Mouse (Mus musculus) hindbrain, postnatal 0 days (tissue): ENCODE results near the gene Chchd5. TPM values are rescaled to one million over a fixed set of nuclear protein-coding genes. Genes with fewer than 3 reads are reported as not detected.
A peak's percentile ranks its signal among the peaks of the same experiment; 100 is the strongest.

Experiments
- ATAC-seq: fragments of 200-750 bp; cut with Nextera tagmentation; 2 replicates; pipeline ENCODE4 v1.8.0; 2017; ENCODE audit warnings: mild to moderate bottlenecking, moderate TSS enrichment, moderate library complexity
- DNase-seq: peaks from one replicate; pipeline ENCODE4 v3.0.0-alpha.2; 2015; ENCODE audit warnings: low spot score
- H3K27ac ChIP-seq: fragments of 300-500 bp; sonication (generic); 2 replicates; pipeline ENCODE4 v1.5.1; 2014; ENCODE audit warnings: mild to moderate bottlenecking
- H3K27me3 ChIP-seq: fragments of 300-500 bp; sonication (generic); 2 replicates; pipeline ENCODE4 v1.6.1; 2014; ENCODE audit warnings: low read length, mixed read lengths; ENCODE audit not compliant: insufficient read depth
- H3K36me3 ChIP-seq: fragments of 300-500 bp; sonication (generic); 2 replicates; pipeline ENCODE4 v1.6.1; 2014; ENCODE audit warnings: low read length, mixed read lengths; ENCODE audit not compliant: insufficient read depth
- H3K4me1 ChIP-seq: fragments of 300-500 bp; sonication (generic); 2 replicates; pipeline ENCODE4 v1.6.1; 2014; ENCODE audit warnings: antibody characterized with exemption, low read length, mixed read lengths; ENCODE audit not compliant: insufficient read depth
- H3K4me2 ChIP-seq: fragments of 300-500 bp; sonication (generic); 2 replicates; pipeline ENCODE4 v1.6.1; 2014; ENCODE audit warnings: low read depth, mild to moderate bottlenecking, low read length, moderate library complexity, mixed read lengths
- H3K4me3 ChIP-seq: fragments of 300-500 bp; sonication (generic); 2 replicates; pipeline ENCODE4 v1.5.1; 2014; ENCODE audit warnings: low read length
- H3K9ac ChIP-seq: fragments of 300-500 bp; sonication (generic); replicated peaks from 2 replicates; pipeline ENCODE4 v1.6.1; 2014; ENCODE audit warnings: mild to moderate bottlenecking, low read length, moderate library complexity, mixed read lengths
- H3K9me3 ChIP-seq: fragments of 300-500 bp; sonication (generic); 2 replicates; pipeline ENCODE4 v1.6.1; 2016; ENCODE audit warnings: low read length, mixed read lengths
- CTCF ChIP-seq: IDR thresholded peaks from 2 replicates; pipeline ENCODE4 v1.5.1; 2016; ENCODE audit warnings: antibody characterized with exemption, control low read depth, low read depth
- WGBS: fragments of 180-500 bp; shearing (Covaris S2); extraction: QIAGEN DNeasy Blood & Tissue Kit; methylation state at CpG from one replicate; pipeline ENCODE4 v1.1.7; 2014; 5-methylcytosine and 5-hydroxymethylcytosine counted together
- polyA plus RNA-seq: library from polyadenylated mRNA; unstranded; fragments of >200 nt; fragmentation: Nextera tagmentation; extraction: Ambion mirVana; gene quantifications from 2 replicates; pipeline ENCODE4 v1.2.1, GENCODE M21; 2015
- total RNA-seq: library from RNA; depleted of rRNA; stranded (reverse); fragments of >200 nt; gene quantifications from 2 replicates; pipeline ENCODE4 v1.2.3, GENCODE M21; 2014

Chchd5 gene
- total and polyA plus RNA-seq, 2 experiments from 2014 or later, result 19.1 to 20.3 TPM

- 95% methylated on average over 8 of the region's 8 CpGs for WGBS
- TF ChIP-seq CTCF, result no peak
- H3K27me3 ChIP-seq, result no peaks in the 10 kb centered on the region
Observed at GRCm38 (mm10) chr2:129121986-129122385, 7.5 kb upstream of the Chchd5 start.

GRCm38 (mm10) chr2:129129987-129130545 lies 566 bp downstream of the Chchd5 start:
- DNase-seq (no peak), ATAC-seq (peak; percentile 52)
- no peaks in the 10 kb centered on the region for H3K9me3 ChIP-seq
- no peaks in the 10 kb centered on the region for H3K27me3 ChIP-seq
- WGBS, result 29% methylated on average over 18 of the region's 18 CpGs
- TF ChIP-seq CTCF, result no peak; the same call in 1 of the 2 replicates
- H3K36me3 ChIP-seq, result peaks cover 28% of the 10 kb centered on the region; the same call in 1 of the 2 replicates
- H3K27ac ChIP-seq, result peak overlapping the region; percentile 88
- peak overlapping the region; percentile 46 for H3K9ac ChIP-seq
- H3K4me2 ChIP-seq, result peak overlapping the region; percentile 76
- peak overlapping the region; percentile 57 for H3K4me3 ChIP-seq
- peaks cover 11% of the 10 kb centered on the region for H3K4me1 ChIP-seq

More at GRCm38 (mm10) chr2:129121986-129122385, 7.5 kb upstream of the Chchd5 start:
- H3K4me3 ChIP-seq, result no peak overlapping the region
- no peak overlapping the region for H3K4me2 ChIP-seq
- no peaks in the 10 kb centered on the region for H3K4me1 ChIP-seq
- no peak overlapping the region for H3K9ac ChIP-seq
- DNase-seq, result no peak
- peaks cover 54% of the 10 kb centered on the region for H3K36me3 ChIP-seq
- H3K9me3 ChIP-seq, result no peaks in the 10 kb centered on the region
- no peak overlapping the region for H3K27ac ChIP-seq
- no peak for ATAC-seq

- H3K9me3 ChIP-seq, result no peaks in the 10 kb centered on the region
- no peak overlapping the region for H3K4me2 ChIP-seq
- ATAC-seq, result no peak
- H3K36me3 ChIP-seq, result peaks cover 21% of the 10 kb centered on the region; the same call in 1 of the 2 replicates
- H3K4me1 ChIP-seq, result peaks cover 11% of the 10 kb centered on the region
- no peak for TF ChIP-seq CTCF
- H3K9ac ChIP-seq, result no peak overlapping the region
- no peak overlapping the region for H3K4me3 ChIP-seq
- DNase-seq, result no peak
- H3K27ac ChIP-seq, result peak overlapping the region; percentile 88; the same call in 1 of the 2 replicates
- H3K27me3 ChIP-seq, result no peaks in the 10 kb centered on the region
- WGBS, result 96% methylated on average over 2 of the region's 2 CpGs
Observed at GRCm38 (mm10) chr2:129130776-129131175, 1.3 kb downstream of the Chchd5 start.

- WGBS, result 94% methylated on average over 7 of the region's 7 CpGs
- ATAC-seq, result no peak
- 0 out of 2 replicates have a peak, but pooled peaks have one; percentile 10 for TF ChIP-seq CTCF
Observed at GRCm38 (mm10) chr2:129132231-129132630, 2.7 kb downstream of the Chchd5 start.

GRCm38 (mm10) chr2:129133006-129133805 lies 3.7 kb downstream of the Chchd5 start:
- Histone ChIP-seq H3K4me2 (no peak overlapping the region), H3K9ac (no peak overlapping the region), H3K4me3 (no peak overlapping the region), H3K27ac (no peak overlapping the region), H3K4me1 (peaks cover 11% of the 10 kb centered on the region), H3K36me3 (peaks cover 9% of the 10 kb centered on the region; the same call in 1 of the 2 replicates), H3K27me3 (no peaks in the 10 kb centered on the region), H3K9me3 (no peaks in the 10 kb centered on the region)
- DNase-seq (no peak), ATAC-seq (no peak)
- TF ChIP-seq CTCF, result no peak
- 96% methylated on average over 14 of the region's 14 CpGs for WGBS

More at GRCm38 (mm10) chr2:129132231-129132630, 2.7 kb downstream of the Chchd5 start:
- Histone ChIP-seq H3K9ac (no peak overlapping the region), H3K4me3 (no peak overlapping the region), H3K4me1 (peaks cover 11% of the 10 kb centered on the region), H3K36me3 (peaks cover 9% of the 10 kb centered on the region; the same call in 1 of the 2 replicates), H3K27ac (no peak overlapping the region), H3K4me2 (no peak overlapping the region), H3K27me3 (no peaks in the 10 kb centered on the region), H3K9me3 (no peaks in the 10 kb centered on the region)
- no peak for DNase-seq

- DNase-seq, result peak; percentile 53
- no peaks in the 10 kb centered on the region for H3K9me3 ChIP-seq
- H3K4me3 ChIP-seq, result no peak overlapping the region
- no peak overlapping the region for H3K9ac ChIP-seq
- no peaks in the 10 kb centered on the region for H3K36me3 ChIP-seq
- no peak for ATAC-seq
- 58% methylated on average over 10 of the region's 10 CpGs for WGBS
- H3K27ac ChIP-seq, result no peak overlapping the region
- H3K4me2 ChIP-seq, result 0 out of 2 replicates have a peak overlapping the region, but pooled peaks have one; percentile 10
- H3K4me1 ChIP-seq, result no peaks in the 10 kb centered on the region
- no peaks in the 10 kb centered on the region for H3K27me3 ChIP-seq
- no peak for TF ChIP-seq CTCF
Observed at GRCm38 (mm10) chr2:129139906-129140305, 10.4 kb downstream of the Chchd5 start.
